In genomic region chr13:45505546-45505945, GRCm38 (mm10) we compare ENCODE assay signal across 19 mouse cellular contexts.
"Had no signal": no experiment of that assay in that cellular context is flagged by ENCODE, and none has a peak within 500 bp of the region (broad histone marks: within the 10 kb centered on the region; RNA-seq: fewer than 3 reads in every experiment).

No protein-coding gene starts in this region.

- H3K4me3 ChIP-seq: limb, embryonic 12.5 days; limb, embryonic 15.5 days; midbrain, embryonic 12.5 days; midbrain, embryonic 15.5 days; neural tube, embryonic 12.5 days; neural tube, embryonic 15.5 days had no signal

- H3K27ac ChIP-seq: limb, embryonic 12.5 days; limb, embryonic 15.5 days; macrophage; midbrain, embryonic 12.5 days; midbrain, embryonic 15.5 days; neural tube, embryonic 12.5 days; neural tube, embryonic 15.5 days; stomach, postnatal 0 days had no signal

- H3K9me3 ChIP-seq: limb, embryonic 12.5 days; limb, embryonic 15.5 days; midbrain, embryonic 12.5 days; midbrain, embryonic 15.5 days; neural tube, embryonic 12.5 days; neural tube, embryonic 15.5 days had no signal

- H3K9ac ChIP-seq: limb, embryonic 12.5 days; limb, embryonic 15.5 days; lung, embryonic 14.5 days; midbrain, embryonic 12.5 days; midbrain, embryonic 15.5 days; neural tube, embryonic 12.5 days; neural tube, embryonic 15.5 days had no signal

- H3K27me3 ChIP-seq: limb, embryonic 15.5 days; neural tube, embryonic 15.5 days had no signal

- H3K36me3 ChIP-seq: limb, embryonic 12.5 days; limb, embryonic 15.5 days; midbrain, embryonic 12.5 days; midbrain, embryonic 15.5 days; neural tube, embryonic 12.5 days; neural tube, embryonic 15.5 days had no signal

- ATAC-seq: lung, postnatal 0 days; midbrain, embryonic 15.5 days had no signal

- DNase-seq: kidney, postnatal 14 days; kidney, postnatal 4 days; left cerebral cortex, postnatal 4 days; lung, embryonic 14.5 days; right cerebral cortex, adult 18-20 months; right cerebral cortex, postnatal 14 days; right cerebral cortex, postnatal 4 days; thymus, adult 2 months; thymus, postnatal 14 days; thymus, postnatal 4 days had no signal

- H3K4me2 ChIP-seq: limb, embryonic 12.5 days; limb, embryonic 15.5 days; lung, embryonic 14.5 days; midbrain, embryonic 12.5 days; midbrain, embryonic 15.5 days; neural tube, embryonic 12.5 days; neural tube, embryonic 15.5 days had no signal
